Mouse (Mus musculus) frontal cortex, adult (tissue): ENCODE results near the gene Lmo7.
A peak's percentile ranks its signal among the peaks of the same experiment; 100 is the strongest.

Source experiments
- ATAC-seq: cut with Nextera tagmentation; 2 replicates; pipeline ENCODE4 v1.9.2; 2017; ENCODE audit warnings: mild to moderate bottlenecking, moderate library complexity, mixed read lengths; ENCODE audit not compliant: low TSS enrichment

Lmo7 gene

GRCm38 (mm10) chr14:101778426-101778825 is 48.7 kb downstream of the Lmo7 start:
- no peak for ATAC-seq

DNA sequence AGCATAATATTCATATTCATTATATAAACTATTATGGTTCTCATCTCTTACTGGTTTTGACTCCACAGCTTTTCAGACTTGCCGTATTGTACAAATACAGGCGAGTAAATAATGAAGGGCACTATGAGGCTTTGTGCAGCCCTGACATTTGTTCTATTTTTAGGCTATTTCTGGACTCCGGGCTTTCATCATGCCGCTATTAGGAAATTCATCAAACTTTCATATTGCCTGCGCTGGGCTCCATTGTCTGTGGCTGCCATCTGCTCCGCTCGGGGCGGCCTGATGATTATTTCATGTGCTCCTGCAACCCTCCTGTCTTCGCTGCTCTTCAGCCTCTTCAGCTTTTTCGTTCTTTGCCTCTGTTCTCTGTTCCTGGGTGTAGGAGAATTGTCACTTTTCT is 50.3 kb downstream of the Lmo7 start:
- no peak for ATAC-seq

DNA sequence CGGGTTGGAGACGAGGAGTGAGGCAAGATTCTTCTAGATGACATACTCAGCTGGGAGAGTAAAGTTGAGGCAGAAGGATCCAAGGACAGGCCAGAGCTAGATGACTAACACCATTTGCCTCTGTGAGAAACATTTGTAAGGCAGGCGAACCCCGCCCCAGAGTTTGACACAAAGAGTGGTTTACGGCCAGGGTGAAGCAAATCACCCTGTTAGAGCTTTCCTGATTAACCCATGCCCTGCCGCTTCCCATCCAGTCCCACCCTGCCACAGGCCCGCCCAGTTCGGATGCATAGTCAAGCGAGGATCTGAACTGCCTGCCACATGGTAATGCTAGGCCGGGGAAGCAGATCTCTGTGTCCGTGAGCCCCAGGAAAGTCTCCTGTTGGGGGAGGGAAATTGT is 51.5 kb downstream of the Lmo7 start:
- ATAC-seq: no peak

GRCm38 (mm10) chr14:101781943-101782510 is 52.3 kb downstream of the Lmo7 start:
- ATAC-seq: peak; percentile 97

GRCm38 (mm10) chr14:101784315-101784945 is 54.7 kb downstream of the Lmo7 start:
- no peak for ATAC-seq

DNA sequence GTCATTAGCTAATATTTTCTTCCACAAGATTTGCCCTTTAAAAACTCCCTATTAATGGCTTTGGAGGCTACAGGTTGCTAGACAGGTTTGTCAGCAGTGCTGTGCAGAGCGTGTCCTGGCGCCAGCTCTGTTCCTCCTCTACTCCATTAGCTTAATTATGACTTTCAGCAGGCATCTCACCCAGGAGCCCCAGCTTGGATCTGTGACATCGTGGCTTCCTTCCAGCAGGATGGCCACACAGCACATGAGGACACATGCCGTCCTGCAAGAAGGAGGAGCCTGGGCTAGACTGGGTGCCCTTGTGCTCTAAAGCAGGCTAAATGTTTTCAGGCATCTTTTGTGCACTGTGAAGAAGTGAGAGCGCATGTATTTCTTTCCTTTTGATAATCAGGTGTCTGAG is 58.1 kb downstream of the Lmo7 start:
- ATAC-seq: no peak

DNA sequence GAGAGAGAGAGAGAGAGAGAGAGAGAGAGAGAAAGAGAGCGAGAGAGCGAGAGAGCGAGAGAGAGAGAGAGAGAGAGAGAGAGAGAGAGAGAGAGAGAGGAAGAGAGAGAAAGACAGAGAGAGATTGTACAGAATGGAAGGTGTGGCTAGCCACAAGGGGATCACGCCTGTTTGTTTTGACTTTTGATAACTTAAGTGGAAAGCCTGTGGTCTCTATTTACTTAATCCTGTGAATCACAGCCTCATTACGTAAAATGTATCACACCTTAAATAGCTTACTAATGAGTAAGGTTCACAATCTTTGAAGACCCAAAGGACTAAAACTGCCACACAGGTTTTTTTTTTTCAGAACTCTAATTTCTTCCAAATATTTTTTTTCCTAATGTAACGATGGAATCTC is 58.7 kb downstream of the Lmo7 start:
- no peak for ATAC-seq

- ATAC-seq: no peak
Observed at GRCm38 (mm10) chr14:101794553-101795177, 64.9 kb downstream of the Lmo7 start.

GRCm38 (mm10) chr14:101797930-101798500 is 68.3 kb downstream of the Lmo7 start:
- peak; percentile 64 for ATAC-seq

GRCm38 (mm10) chr14:101798766-101799165 is 69.0 kb downstream of the Lmo7 start:
- no peak for ATAC-seq

GRCm38 (mm10) chr14:101801674-101802073 is 71.9 kb downstream of the Lmo7 start:
- peak; percentile 35; the same call in 1 of the 2 replicates for ATAC-seq

DNA sequence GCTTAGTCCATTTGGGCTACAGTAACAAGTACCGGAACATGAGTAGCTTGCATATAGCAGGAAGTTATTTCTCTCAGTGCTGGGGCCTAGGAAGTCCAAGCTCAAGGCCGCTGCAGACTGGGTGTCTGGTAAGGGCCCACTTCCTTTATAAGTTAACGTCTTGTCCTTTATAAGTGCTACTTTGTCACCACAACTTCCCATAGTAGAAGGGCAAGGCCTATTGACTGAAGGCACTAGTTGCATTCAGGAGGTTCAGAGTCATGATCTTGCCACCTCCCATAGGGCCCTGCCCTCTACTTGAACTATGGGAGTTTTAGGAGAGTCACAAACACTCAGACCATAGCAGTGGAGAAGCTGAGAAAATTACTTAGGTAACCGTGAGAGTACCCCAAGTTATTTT is 74.4 kb downstream of the Lmo7 start:
- no peak for ATAC-seq

GRCm38 (mm10) chr14:101804562-101805327 is 75.0 kb downstream of the Lmo7 start:
- ATAC-seq: peak; percentile 74

GRCm38 (mm10) chr14:101805328-101805697 is 75.6 kb downstream of the Lmo7 start:
- ATAC-seq: no peak

DNA sequence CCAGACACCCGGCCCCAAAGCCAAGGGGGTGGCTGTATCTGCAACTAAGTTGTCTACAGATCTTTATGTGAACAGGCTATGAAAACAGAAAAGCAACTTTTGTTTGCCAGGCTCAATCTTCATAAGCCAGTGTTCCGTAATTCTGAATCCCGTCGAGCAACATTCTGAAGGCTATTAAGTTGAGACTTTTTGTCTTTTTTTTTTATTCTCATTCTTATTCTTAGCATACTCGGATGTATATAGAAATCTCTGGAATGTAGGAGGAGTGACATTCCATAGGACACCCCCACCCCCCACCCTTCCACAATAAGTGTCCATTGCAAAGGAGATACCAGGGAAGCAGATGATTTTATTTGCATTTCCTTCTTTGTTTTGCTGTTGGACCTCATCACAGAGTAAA is 76.3 kb downstream of the Lmo7 start:
- ATAC-seq: no peak

DNA sequence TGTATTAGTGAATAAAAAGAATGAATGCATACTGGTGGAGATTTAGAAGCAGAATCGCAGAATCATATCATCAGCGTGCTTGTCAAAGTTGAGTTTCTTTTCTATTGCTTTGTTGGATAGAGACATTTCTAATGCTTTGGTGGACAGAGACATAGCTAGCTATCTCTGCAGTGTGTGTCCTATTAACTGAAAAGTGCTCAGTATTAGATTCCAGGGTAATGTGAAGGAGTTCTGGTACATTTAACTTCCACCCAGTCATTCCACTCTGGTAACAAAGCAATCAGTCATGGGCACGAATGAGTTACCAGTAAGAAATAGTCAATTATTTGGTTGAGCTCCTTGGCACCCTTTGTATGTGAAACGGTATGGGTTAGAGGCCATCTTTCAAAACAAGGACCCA is 76.8 kb downstream of the Lmo7 start:
- no peak for ATAC-seq

GRCm38 (mm10) chr14:101816450-101816849 is 86.7 kb downstream of the Lmo7 start:
- peak; percentile 78 for ATAC-seq

DNA sequence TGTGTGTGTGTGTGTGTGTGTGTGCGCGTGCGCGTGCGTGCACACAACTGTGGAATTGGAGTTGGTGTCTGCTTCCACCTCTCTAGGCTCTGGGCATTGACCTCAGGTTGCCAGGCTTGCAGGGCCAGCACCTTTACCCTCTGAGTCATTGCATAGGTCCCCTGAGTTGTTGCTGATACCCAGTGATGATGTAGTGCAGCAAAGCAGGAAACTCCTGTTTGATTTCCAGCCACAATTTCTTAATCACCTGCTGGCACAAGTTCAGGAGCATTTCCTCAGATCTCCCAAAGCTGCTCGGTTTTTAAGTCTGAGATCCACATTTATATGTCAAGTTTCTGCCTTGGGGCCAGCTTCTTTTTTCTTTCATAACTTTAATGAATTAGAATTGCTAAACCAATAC is 92.6 kb downstream of the Lmo7 start:
- ATAC-seq: no peak

DNA sequence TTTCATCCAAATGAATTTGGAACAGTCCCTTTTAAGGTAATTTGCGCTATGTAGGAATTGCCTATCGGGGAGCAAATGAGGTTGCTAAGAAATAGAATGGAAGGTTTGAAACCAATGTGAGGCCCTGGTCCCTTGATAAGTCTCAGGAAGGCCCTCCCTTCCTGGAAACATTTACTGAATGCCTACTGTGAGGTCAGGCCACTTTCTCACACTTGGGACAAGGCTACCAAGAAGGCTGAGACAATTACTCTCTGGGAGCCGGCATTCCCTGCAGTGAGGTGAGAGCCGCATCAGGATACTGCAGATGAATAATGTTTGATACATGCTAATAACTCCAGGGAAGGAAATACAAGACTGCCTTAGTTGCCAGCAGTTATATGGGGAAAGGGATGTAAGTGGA is 93.1 kb downstream of the Lmo7 start:
- no peak for ATAC-seq

GRCm38 (mm10) chr14:101829676-101830075 is 99.9 kb downstream of the Lmo7 start:
- peak; percentile 24; the same call in 1 of the 2 replicates for ATAC-seq

- ATAC-seq: peak; percentile 21; the same call in 1 of the 2 replicates
Observed at GRCm38 (mm10) chr14:101830116-101830515, 100.4 kb downstream of the Lmo7 start.

DNA sequence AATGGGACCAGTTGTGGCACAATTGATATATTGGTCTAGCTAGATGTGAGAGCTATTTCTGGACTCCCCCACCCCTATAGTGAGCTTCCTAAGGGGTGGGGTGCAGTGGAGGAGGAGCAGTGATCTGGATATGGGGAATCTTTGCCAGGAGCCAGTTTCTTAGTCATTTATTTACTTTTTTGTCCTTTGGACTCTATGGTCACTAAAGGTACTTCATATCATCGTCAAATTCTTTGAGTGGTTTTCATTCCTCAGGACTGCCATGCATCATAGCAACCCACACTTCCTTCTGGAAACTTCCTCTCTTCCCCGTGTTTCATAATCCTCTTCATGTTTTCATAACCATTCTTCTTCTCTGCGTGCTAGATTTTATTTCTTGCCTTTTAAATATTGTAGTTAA is 104.4 kb downstream of the Lmo7 start:
- no peak for ATAC-seq
